Mouse (Mus musculus) MEL (cell line): ENCODE data around the gene Gm20662. TPM values are rescaled to one million over a fixed set of nuclear protein-coding genes. Genes with fewer than 3 reads are reported as not detected.
A peak's percentile ranks its signal among the peaks of the same experiment; 100 is the strongest.

Experiments
- DNase-seq: peaks from one replicate; pipeline ENCODE4 v3.0.0; 2011; ENCODE audit warnings: low read depth, low spot score
- H3K27ac ChIP-seq: 2 replicates; pipeline ENCODE4 v1.5.1; 2012; ENCODE audit warnings: low read depth, mild to moderate bottlenecking, control low read depth, low read length, moderate library complexity; ENCODE audit not compliant: control insufficient read depth
- H3K27me3 ChIP-seq, 2 experiments: fragments of 150-350 bp in 1 of 2; sonication (generic) in 1 of 2; 2 replicates each; pipeline ENCODE4 v1.6.1; 2012; ENCODE audit warnings: low read length in 2 of 2, mild to moderate bottlenecking in 2 of 2, improper control_type of control experiment in 1 of 2, moderate library complexity in 1 of 2; ENCODE audit not compliant: insufficient read depth in 2 of 2, control insufficient read depth in 1 of 2
- H3K36me3 ChIP-seq, 2 experiments: 2 replicates each; pipeline ENCODE4 v1.6.1; 2012 to 2014; ENCODE audit warnings: low read length in 2 of 2, improper control_type of control experiment in 1 of 2, inconsistent platforms in 1 of 2, mild to moderate bottlenecking in 1 of 2; ENCODE audit not compliant: insufficient read depth in 2 of 2, control insufficient read depth in 1 of 2
- H3K4me1 ChIP-seq, 2 experiments: fragments of 150-350 bp in 1 of 2; sonication (generic) in 1 of 2; 2 replicates each; pipeline ENCODE4 v1.6.1; 2012; ENCODE audit warnings: low read length in 2 of 2, improper control_type of control experiment in 1 of 2, mild to moderate bottlenecking in 1 of 2; ENCODE audit not compliant: insufficient read depth in 2 of 2, control insufficient read depth in 1 of 2
- H3K4me3 ChIP-seq, 2 experiments: fragments of 150-350 bp in 1 of 2; sonication (generic) in 1 of 2; 2 replicates each; pipeline ENCODE4 v1.5.1; 2012; ENCODE audit warnings: low read depth in 2 of 2, low read length in 2 of 2, mild to moderate bottlenecking in 2 of 2, moderate library complexity in 2 of 2, control low read depth in 1 of 2, improper control_type of control experiment in 1 of 2; ENCODE audit not compliant: control insufficient read depth in 1 of 2, insufficient read depth in 1 of 2
- H3K79me2 ChIP-seq: 2 replicates; pipeline ENCODE4 v1.6.1; 2012; ENCODE audit warnings: mild to moderate bottlenecking, low read length, moderate library complexity; ENCODE audit not compliant: control insufficient read depth, poor library complexity, insufficient read depth
- H3K9ac ChIP-seq: 2 replicates; pipeline ENCODE4 v1.6.1; 2012; ENCODE audit warnings: low read depth, mild to moderate bottlenecking, control low read depth, low read length, moderate library complexity; ENCODE audit not compliant: control insufficient read depth, poor library complexity, severe bottlenecking
- H3K9me3 ChIP-seq: fragments of 150-350 bp; sonication (generic); replicated peaks from 2 replicates; pipeline ENCODE4 v1.6.1; 2012; ENCODE audit warnings: mild to moderate bottlenecking, low read length, improper control_type of control experiment, moderate library complexity; ENCODE audit not compliant: insufficient read depth
- BHLHE40 ChIP-seq: IDR thresholded peaks from 2 replicates; pipeline ENCODE4 v1.6.1; 2012; ENCODE audit warnings: low read depth, mild to moderate bottlenecking, inconsistent platforms, low read length, improper control_type of control experiment, borderline replicate concordance
- CHD1 ChIP-seq: IDR thresholded peaks from 2 replicates; pipeline ENCODE4 v1.6.1; 2012; ENCODE audit warnings: low read depth, mild to moderate bottlenecking, inconsistent platforms, low read length, improper control_type of control experiment
- CHD2 ChIP-seq: IDR thresholded peaks from 2 replicates; pipeline ENCODE4 v1.6.1; 2011; ENCODE audit warnings: low read length, improper control_type of control experiment
- E2F4 ChIP-seq: IDR thresholded peaks from 2 replicates; pipeline ENCODE4 v1.6.1; 2011; ENCODE audit warnings: low read depth, low read length, improper control_type of control experiment, borderline replicate concordance
- ELF1 ChIP-seq: IDR thresholded peaks from 2 replicates; pipeline ENCODE4 v1.6.1; 2014; ENCODE audit warnings: low read depth, mild to moderate bottlenecking, inconsistent platforms, low read length, improper control_type of control experiment, moderate library complexity
- EP300 ChIP-seq, 2 experiments: IDR thresholded peaks; 2 replicates each; pipeline ENCODE4 v1.6.1; 2011; ENCODE audit warnings: improper control_type of control experiment in 2 of 2, low read length in 2 of 2, low read depth in 1 of 2, mild to moderate bottlenecking in 1 of 2
- ETS1 ChIP-seq: IDR thresholded peaks from 2 replicates; pipeline ENCODE4 v1.6.1; 2012; ENCODE audit warnings: low read depth, mild to moderate bottlenecking, inconsistent platforms, low read length, improper control_type of control experiment, moderate library complexity
- GABPA ChIP-seq: IDR thresholded peaks from 2 replicates; pipeline ENCODE4 v1.6.1; 2012; ENCODE audit warnings: low read depth, mild to moderate bottlenecking, inconsistent platforms, low read length, improper control_type of control experiment, moderate library complexity
- GATA1 ChIP-seq: IDR thresholded peaks from 2 replicates; pipeline ENCODE4 v1.6.1; 2011; ENCODE audit warnings: low read depth, low read length, improper control_type of control experiment
- HCFC1 ChIP-seq: IDR thresholded peaks from 2 replicates; pipeline ENCODE4 v1.6.1; 2012; ENCODE audit warnings: low read depth, mild to moderate bottlenecking, inconsistent platforms, low read length, improper control_type of control experiment, moderate library complexity
- JUND ChIP-seq: IDR thresholded peaks from 2 replicates; pipeline ENCODE4 v1.6.1; 2011; ENCODE audit warnings: low read depth, mild to moderate bottlenecking, improper control_type of control experiment, low read length
- KAT2A ChIP-seq: conservative IDR thresholded peaks from 2 replicates; pipeline ENCODE4 v1.6.1; 2012; ENCODE audit warnings: low read depth, low read length, improper control_type of control experiment, inconsistent platforms
- MAFK ChIP-seq: IDR thresholded peaks from 2 replicates; pipeline ENCODE4 v1.6.1; 2011; ENCODE audit warnings: low read depth, mild to moderate bottlenecking, low read length, improper control_type of control experiment, borderline replicate concordance
- MAX ChIP-seq: IDR thresholded peaks from 2 replicates; pipeline ENCODE4 v1.6.1; 2011; ENCODE audit warnings: low read length, improper control_type of control experiment
- MAZ ChIP-seq: IDR thresholded peaks from 2 replicates; pipeline ENCODE4 v1.6.1; 2012; ENCODE audit warnings: low read depth, mild to moderate bottlenecking, inconsistent platforms, low read length, improper control_type of control experiment
- MEF2A ChIP-seq: IDR thresholded peaks from 2 replicates; pipeline ENCODE4 v1.6.1; 2014; ENCODE audit warnings: low read depth, mild to moderate bottlenecking, inconsistent platforms, low read length, improper control_type of control experiment; ENCODE audit not compliant: poor library complexity, insufficient replicate concordance, severe bottlenecking; ENCODE audit errors: extremely low read depth
- MXI1 ChIP-seq: IDR thresholded peaks from 2 replicates; pipeline ENCODE4 v1.6.1; 2011; ENCODE audit warnings: mild to moderate bottlenecking, low read depth, low read length, improper control_type of control experiment
- MYB ChIP-seq: IDR thresholded peaks from 2 replicates; pipeline ENCODE4 v1.6.1; 2011; ENCODE audit warnings: mild to moderate bottlenecking, low read depth, low read length, improper control_type of control experiment
- MYC ChIP-seq: IDR thresholded peaks from 2 replicates; pipeline ENCODE4 v1.6.1; 2011; ENCODE audit warnings: low read depth, mild to moderate bottlenecking, low read length, improper control_type of control experiment, moderate library complexity
- NRF1 ChIP-seq: IDR thresholded peaks from 2 replicates; pipeline ENCODE4 v1.6.1; 2014; ENCODE audit warnings: low read depth, mild to moderate bottlenecking, inconsistent platforms, low read length, improper control_type of control experiment, moderate library complexity; ENCODE audit not compliant: poor library complexity, insufficient read depth, severe bottlenecking
- POLR2A ChIP-seq, 2 experiments: IDR thresholded peaks; 2 replicates each; pipeline ENCODE4 v1.6.1; 2011 to 2012; ENCODE audit warnings: low read length in 2 of 2, mild to moderate bottlenecking in 2 of 2, control low read depth in 1 of 2, improper control_type of control experiment in 1 of 2, low read depth in 1 of 2, moderate library complexity in 1 of 2; ENCODE audit not compliant: control insufficient read depth in 1 of 2, insufficient read depth in 1 of 2, poor library complexity in 1 of 2
- POLR2AphosphoS2 ChIP-seq: IDR thresholded peaks from 2 replicates; pipeline ENCODE4 v1.6.1; 2011; ENCODE audit warnings: low read length, improper control_type of control experiment
- POLR2AphosphoS5 ChIP-seq: IDR thresholded peaks from 2 replicates; pipeline ENCODE4 v1.6.1; 2012; ENCODE audit warnings: low read depth, borderline replicate concordance, mild to moderate bottlenecking, inconsistent platforms, low read length, moderate library complexity, mixed read lengths
- RAD21 ChIP-seq: IDR thresholded peaks from 2 replicates; pipeline ENCODE4 v1.6.1; 2011; ENCODE audit warnings: mild to moderate bottlenecking, low read depth, low read length, improper control_type of control experiment
- RCOR1 ChIP-seq: IDR thresholded peaks from 2 replicates; pipeline ENCODE4 v1.6.1; 2012; ENCODE audit warnings: low read depth, mild to moderate bottlenecking, inconsistent platforms, low read length, improper control_type of control experiment
- SIN3A ChIP-seq: IDR thresholded peaks from 2 replicates; pipeline ENCODE4 v1.6.1; 2012; ENCODE audit warnings: low read length, improper control_type of control experiment, inconsistent platforms
- SMC3 ChIP-seq: IDR thresholded peaks from 2 replicates; pipeline ENCODE4 v1.6.1; 2011; ENCODE audit warnings: low read depth, low read length, improper control_type of control experiment
- TAL1 ChIP-seq: IDR thresholded peaks from 2 replicates; pipeline ENCODE4 v1.6.1; 2012; ENCODE audit warnings: mild to moderate bottlenecking, inconsistent platforms, low read length, moderate library complexity, mixed read lengths
- TBP ChIP-seq: IDR thresholded peaks from 2 replicates; pipeline ENCODE4 v1.8.0; 2011; ENCODE audit warnings: low read depth, low read length, improper control_type of control experiment
- TCF12 ChIP-seq: IDR thresholded peaks from 2 replicates; pipeline ENCODE4 v1.6.1; 2014; ENCODE audit warnings: low read depth, mild to moderate bottlenecking, inconsistent platforms, low read length, improper control_type of control experiment, moderate library complexity
- UBTF ChIP-seq: IDR thresholded peaks from 2 replicates; pipeline ENCODE4 v1.6.1; 2012; ENCODE audit warnings: low read depth, mild to moderate bottlenecking, inconsistent platforms, low read length, improper control_type of control experiment, moderate library complexity, borderline replicate concordance; ENCODE audit not compliant: insufficient read depth
- USF1 ChIP-seq: IDR thresholded peaks from 2 replicates; pipeline ENCODE4 v1.6.1; 2014; ENCODE audit warnings: low read depth, mild to moderate bottlenecking, inconsistent platforms, low read length, improper control_type of control experiment, moderate library complexity
- USF2 ChIP-seq, 2 experiments: IDR thresholded peaks; 2 replicates each; pipeline ENCODE4 v1.6.1; 2011 to 2012; ENCODE audit warnings: improper control_type of control experiment in 2 of 2, low read length in 2 of 2, borderline replicate concordance in 1 of 2, inconsistent platforms in 1 of 2, low read depth in 1 of 2, mild to moderate bottlenecking in 1 of 2; ENCODE audit not compliant: insufficient read depth in 1 of 2
- ZC3H11A ChIP-seq: IDR thresholded peaks from 2 replicates; pipeline ENCODE4 v1.6.1; 2012; ENCODE audit warnings: low read depth, mild to moderate bottlenecking, inconsistent platforms, low read length, improper control_type of control experiment
- ZKSCAN1 ChIP-seq: IDR thresholded peaks from 2 replicates; pipeline ENCODE4 v1.6.1; 2012; ENCODE audit warnings: low read depth, mild to moderate bottlenecking, inconsistent platforms, low read length, improper control_type of control experiment, moderate library complexity
- ZMIZ1 ChIP-seq: IDR thresholded peaks from 2 replicates; pipeline ENCODE4 v1.6.1; 2012; ENCODE audit warnings: low read depth, mild to moderate bottlenecking, inconsistent platforms, low read length, improper control_type of control experiment, moderate library complexity
- polyA plus RNA-seq, 2 experiments: library from polyadenylated mRNA; stranded (reverse) in 1 of 2; unstranded in 1 of 2; fragments of >175 nt in 1 of 2; fragments of >200 nt in 1 of 2; gene quantifications; 2 replicates each; pipeline versions ENCODE4 v1.2.1 to v1.2.4; 2012; ENCODE audit warnings: low replicate concordance in 2 of 2, low read depth in 1 of 2; ENCODE audit not compliant: insufficient read length in 2 of 2, insufficient read depth in 1 of 2, missing spikeins in 1 of 2
- total RNA-seq: library from RNA; depleted of rRNA; stranded (reverse); fragments of 300-350 nt; gene quantifications from 2 replicates; pipeline ENCODE4 v1.2.3, GENCODE M21; 2012

Gm20662 gene
- total and polyA plus RNA-seq, 3 experiments, result 0.73 to 1.2 TPM; not detected in 1

DNA sequence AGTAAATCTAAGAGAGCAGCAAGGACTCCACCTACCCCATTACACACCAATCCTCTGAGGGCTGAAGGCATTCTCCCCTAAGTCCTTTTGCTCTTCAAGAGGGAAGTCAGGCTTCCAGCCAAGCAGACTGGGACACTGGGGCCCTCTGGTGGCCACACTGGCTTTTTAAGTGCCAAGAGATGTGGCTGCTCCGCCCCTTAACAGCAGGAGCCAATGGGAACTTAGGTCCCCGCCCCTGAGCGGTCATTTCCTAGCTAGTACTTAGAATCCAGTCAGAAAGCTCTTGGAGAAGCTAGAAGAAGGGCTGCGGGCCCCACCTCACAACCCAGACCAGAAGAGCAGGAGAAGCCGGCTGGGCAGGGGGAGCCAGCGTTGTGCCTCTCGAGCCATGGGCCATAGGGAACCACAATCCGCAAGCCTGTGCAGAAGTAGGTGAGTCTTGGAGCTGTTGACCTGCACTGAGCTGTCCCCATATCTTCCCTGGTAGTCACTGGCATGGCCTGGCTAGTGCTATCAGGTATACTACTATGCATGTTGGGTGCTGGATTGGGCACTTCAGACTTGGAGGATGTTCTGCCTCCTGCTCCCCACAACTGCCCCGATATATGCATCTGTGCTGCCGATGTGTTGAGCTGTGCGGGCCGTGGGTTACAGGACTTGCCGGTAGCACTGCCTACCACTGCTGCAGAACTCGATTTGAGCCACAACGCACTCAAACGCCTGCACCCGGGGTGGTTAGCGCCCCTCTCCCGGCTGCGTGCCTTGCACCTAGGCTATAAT is 56.9 kb downstream of the Gm20662 start, which contains the start of gene Amigo3:
Gene Amigo3, plus strand, starts transcription at position 275 of the 780 bp plus-strand sequence.
- no peaks in the 10 kb centered on the region; a peak in 1 of 4 replicates for H3K36me3 ChIP-seq
- H3K4me1 ChIP-seq, result peaks cover 0 to 8% of the 10 kb centered on the region in 2 experiments; a peak in 3 of 4 replicates
- no peaks in the 10 kb centered on the region for H3K27me3 ChIP-seq
- no peak within 1 kb of the TSS for H3K27ac ChIP-seq
- H3K4me3 ChIP-seq, result no peak within 1 kb of the TSS
- H3K79me2 ChIP-seq, result peaks cover 10% of the 10 kb centered on the region
- no peak within 1 kb of the TSS for H3K9ac ChIP-seq
- DNase-seq, result peak; percentile 97
- H3K9me3 ChIP-seq, result no peaks in the 10 kb centered on the region
- no peak for TF ChIP-seq MAX
- TF ChIP-seq CHD1, result no peak
- no peak for TF ChIP-seq ZKSCAN1
- no peak for TF ChIP-seq UBTF
- TF ChIP-seq TAL1, result no peak
- no peak for TF ChIP-seq MYB
- TF ChIP-seq BHLHE40, result no peak
- TF ChIP-seq MEF2A, result no peak
- TF ChIP-seq GATA1, result no peak
- TF ChIP-seq ELF1, result peak; percentile 61; the same call in 1 of the 2 replicates
- no peak for TF ChIP-seq MXI1
- TF ChIP-seq POLR2AphosphoS5, result peak; percentile 23; the same call in 1 of the 2 replicates
- no peak for TF ChIP-seq RCOR1
- TF ChIP-seq POLR2A (IDR thresholded peaks at IDR 0.05; ENCODE audit: control insufficient read depth in 1 of 2, insufficient read depth in 1 of 2, low read depth in 1 of 2, low read length in 2 of 2, poor library complexity in 1 of 2), result peak; percentile 25 to 49; a peak in 2 of 4 replicates
- no peak for TF ChIP-seq USF2 (IDR thresholded peaks at IDR 0.05; ENCODE audit: borderline replicate concordance in 1 of 2, insufficient read depth in 1 of 2, low read depth in 1 of 2, low read length in 2 of 2)
- peak; percentile 96 for TF ChIP-seq TBP
- TF ChIP-seq POLR2AphosphoS2, result peak; percentile 72; the same call in 1 of the 2 replicates
- TF ChIP-seq EP300 (IDR thresholded peaks at IDR 0.05; ENCODE audit: low read depth in 1 of 2, low read length in 2 of 2), result no peak
- no peak for TF ChIP-seq CHD2
- TF ChIP-seq SIN3A, result peak; percentile 85
- no peak for TF ChIP-seq GABPA
- TF ChIP-seq ZC3H11A, result peak; percentile 86
- TF ChIP-seq MYC, result no peak
- 0 out of 2 replicates have a peak, but pooled peaks have one; percentile 13 for TF ChIP-seq ETS1
- TF ChIP-seq NRF1, result no peak
- TF ChIP-seq E2F4, result no peak
- no peak for TF ChIP-seq TCF12
- TF ChIP-seq HCFC1, result peak; percentile 49; the same call in 1 of the 2 replicates
- no peak for TF ChIP-seq JUND
- peak; percentile 95 for TF ChIP-seq SMC3
- no peak for TF ChIP-seq ZMIZ1
- TF ChIP-seq KAT2A, result no peak
- TF ChIP-seq USF1, result no peak
- TF ChIP-seq MAZ, result no peak
- peak; percentile 86 for TF ChIP-seq RAD21
- no peak for TF ChIP-seq MAFK
